Mouse (Mus musculus): Measurements from ENCODE around the gene Sez6l. TPM values are rescaled to one million over a fixed set of nuclear protein-coding genes. Genes with fewer than 3 reads are reported as not detected.
A peak's percentile ranks its signal among the peaks of the same experiment; 100 is the strongest.

The Sez6l gene
- polyA plus RNA-seq, 1 experiment: not detected

- H3K27ac ChIP-seq (replicated peaks; ENCODE audit: low read depth, low read length): no peak overlapping the region
- H3K4me1 ChIP-seq (ENCODE audit: control insufficient read depth, insufficient read depth, insufficient read length, low read length): peaks cover 5% of the 10 kb centered on the region; the same call in 1 of the 2 replicates
- H3K4me3 ChIP-seq (ENCODE audit: insufficient read depth, low read depth, low read length): no peak overlapping the region
These were observed 191.0 kb downstream of the Sez6l start for GRCm38 (mm10) chr5:112385973-112386372.

- H3K4me1 ChIP-seq (ENCODE audit: control insufficient read depth, insufficient read depth, insufficient read length, low read length): peaks cover 5% of the 10 kb centered on the region; the same call in 1 of the 2 replicates
- no peak overlapping the region for H3K27ac ChIP-seq (replicated peaks; ENCODE audit: low read depth, low read length)
- H3K4me3 ChIP-seq (ENCODE audit: insufficient read depth, low read depth, low read length): no peak overlapping the region
These were observed 192.0 kb downstream of the Sez6l start for GRCm38 (mm10) chr5:112384805-112385472.

- H3K4me3 ChIP-seq (ENCODE audit: insufficient read depth, low read depth, low read length): no peak overlapping the region
- H3K27ac ChIP-seq (replicated peaks; ENCODE audit: low read depth, low read length): peak overlapping the region; percentile 10; the same call in 1 of the 2 replicates
- H3K4me1 ChIP-seq (ENCODE audit: control insufficient read depth, insufficient read depth, insufficient read length, low read length): peaks cover 5% of the 10 kb centered on the region; the same call in 1 of the 2 replicates
These were observed 194.2 kb downstream of the Sez6l start for GRCm38 (mm10) chr5:112382641-112383330.

- Histone ChIP-seq H3K27ac (replicated peaks; ENCODE audit: low read depth, low read length) (no peak overlapping the region), H3K4me1 (ENCODE audit: control insufficient read depth, insufficient read depth, insufficient read length, low read length) (peaks cover 9% of the 10 kb centered on the region; the same call in 1 of the 2 replicates)
These were observed 194.9 kb downstream of the Sez6l start for GRCm38 (mm10) chr5:112382042-112382441.

GRCm38 (mm10) chr5:112381154-112381553 is 195.8 kb downstream of the Sez6l start:
- no peak overlapping the region for H3K4me3 ChIP-seq (ENCODE audit: insufficient read depth, low read depth, low read length)
- peaks cover 9% of the 10 kb centered on the region; the same call in 1 of the 2 replicates for H3K4me1 ChIP-seq (ENCODE audit: control insufficient read depth, insufficient read depth, insufficient read length, low read length)
- no peak overlapping the region for H3K27ac ChIP-seq (replicated peaks; ENCODE audit: low read depth, low read length)

More at GRCm38 (mm10) chr5:112382042-112382441, 194.9 kb downstream of the Sez6l start:
- no peak overlapping the region for H3K4me3 ChIP-seq (ENCODE audit: insufficient read depth, low read depth, low read length)

GRCm38 (mm10) chr5:112378716-112379115 is 198.3 kb downstream of the Sez6l start:
- Histone ChIP-seq H3K27ac (replicated peaks; ENCODE audit: low read depth, low read length) (peak overlapping the region; percentile 26; the same call in 1 of the 2 replicates), H3K4me3 (ENCODE audit: insufficient read depth, low read depth, low read length) (no peak overlapping the region), H3K4me1 (ENCODE audit: control insufficient read depth, insufficient read depth, insufficient read length, low read length) (peaks cover 9% of the 10 kb centered on the region; the same call in 1 of the 2 replicates)

GRCm38 (mm10) chr5:112377380-112377779 is 199.6 kb downstream of the Sez6l start:
- no peak overlapping the region for H3K4me3 ChIP-seq (ENCODE audit: insufficient read depth, low read depth, low read length)
- peaks cover 5% of the 10 kb centered on the region; the same call in 1 of the 2 replicates for H3K4me1 ChIP-seq (ENCODE audit: control insufficient read depth, insufficient read depth, insufficient read length, low read length)
- no peak overlapping the region for H3K27ac ChIP-seq (replicated peaks; ENCODE audit: low read depth, low read length)

GRCm38 (mm10) chr5:112376111-112376510 is 200.9 kb downstream of the Sez6l start:
- H3K4me3 ChIP-seq (ENCODE audit: insufficient read depth, low read depth, low read length): no peak overlapping the region
- no peak overlapping the region for H3K27ac ChIP-seq (replicated peaks; ENCODE audit: low read depth, low read length)
- peaks cover 4% of the 10 kb centered on the region; the same call in 1 of the 2 replicates for H3K4me1 ChIP-seq (ENCODE audit: control insufficient read depth, insufficient read depth, insufficient read length, low read length)

- no peaks in the 10 kb centered on the region for H3K4me1 ChIP-seq (ENCODE audit: control insufficient read depth, insufficient read depth, insufficient read length, low read length)
- H3K4me3 ChIP-seq (ENCODE audit: insufficient read depth, low read depth, low read length): no peak overlapping the region
- H3K27ac ChIP-seq (replicated peaks; ENCODE audit: low read depth, low read length): no peak overlapping the region
These were observed 205.1 kb downstream of the Sez6l start for GRCm38 (mm10) chr5:112371933-112372332.

GRCm38 (mm10) chr5:112370236-112370813 is 206.7 kb downstream of the Sez6l start:
- Histone ChIP-seq H3K27ac (replicated peaks; ENCODE audit: low read depth, low read length) (no peak overlapping the region), H3K4me3 (ENCODE audit: insufficient read depth, low read depth, low read length) (no peak overlapping the region), H3K4me1 (ENCODE audit: control insufficient read depth, insufficient read depth, insufficient read length, low read length) (no peaks in the 10 kb centered on the region)

- Histone ChIP-seq H3K27ac (replicated peaks; ENCODE audit: low read depth, low read length) (no peak overlapping the region), H3K4me3 (ENCODE audit: insufficient read depth, low read depth, low read length) (no peak overlapping the region), H3K4me1 (ENCODE audit: control insufficient read depth, insufficient read depth, insufficient read length, low read length) (no peaks in the 10 kb centered on the region)
These were observed 207.7 kb downstream of the Sez6l start for GRCm38 (mm10) chr5:112369326-112369725.

Other genes with a start within 250 kb of the Sez6l start
- 8.3 and 14.3 TPM in 2 replicates for gene Srrd, start 234.1 kb downstream of the Sez6l start, polyA plus RNA-seq (2012; ENCODE audit: insufficient read depth, insufficient read length, missing spikeins)
- gene Hps4, start 234.1 kb downstream of the Sez6l start, polyA plus RNA-seq (2012; ENCODE audit: insufficient read depth, insufficient read length, missing spikeins): 8.0 and 11.9 TPM in 2 replicates
- not detected in 2 replicates for gene Gm6583, start 221.2 kb downstream of the Sez6l start, polyA plus RNA-seq (2012; ENCODE audit: insufficient read depth, insufficient read length, missing spikeins)
- gene Asphd2, start 182.3 kb downstream of the Sez6l start, polyA plus RNA-seq (2012; ENCODE audit: insufficient read depth, insufficient read length, missing spikeins): 1.0 and 1.5 TPM in 2 replicates
- not detected in 2 replicates for gene Gm6588, start 127.8 kb downstream of the Sez6l start, polyA plus RNA-seq (2012; ENCODE audit: insufficient read depth, insufficient read length, missing spikeins)

Data from brown adipose tissue, adult 24 weeks (tissue).